Mouse (Mus musculus) adrenal gland, adult 8-10 months (tissue): ENCODE measurements at regions not wholly inside any gene's neighbourhood (a gene's known extent, or its start where the extent isn't known, plus 50 kb on each side); places are given as distances from the start of the nearest gene placed in this dataset.

Experiments used
- DNase-seq: peaks from one replicate; pipeline ENCODE4 v3.0.0; 2022

GRCm38 (mm10) chr13:44408960-44409719, 320.1 kb upstream of the Jarid2 start:
- DNase-seq, result peak; percentile 34

- no peak for DNase-seq
These were observed 319.6 kb upstream of the Jarid2 start for GRCm38 (mm10) chr13:44409720-44410047.

GRCm38 (mm10) chr13:44411781-44412496, 317.3 kb upstream of the Jarid2 start:
- no peak for DNase-seq

- no peak for DNase-seq
These were observed 316.0 kb upstream of the Jarid2 start for GRCm38 (mm10) chr13:44413305-44413704.

- peak; percentile 56 for DNase-seq
These were observed 313.3 kb upstream of the Jarid2 start for GRCm38 (mm10) chr13:44415971-44416370.

- DNase-seq, result no peak
These were observed 312.3 kb upstream of the Jarid2 start for GRCm38 (mm10) chr13:44416986-44417385.

GRCm38 (mm10) chr13:44419056-44419455, 310.2 kb upstream of the Jarid2 start:
- no peak for DNase-seq

GRCm38 (mm10) chr13:44419472-44420226, 309.6 kb upstream of the Jarid2 start:
- DNase-seq, result no peak

GRCm38 (mm10) chr13:44420227-44420592, 309.1 kb upstream of the Jarid2 start:
- no peak for DNase-seq

GRCm38 (mm10) chr13:44420941-44421340, 308.3 kb upstream of the Jarid2 start:
- DNase-seq, result no peak

- no peak for DNase-seq
These were observed 307.8 kb upstream of the Jarid2 start for GRCm38 (mm10) chr13:44421426-44421825.

- no peak for DNase-seq
These were observed 307.4 kb upstream of the Jarid2 start for GRCm38 (mm10) chr13:44421922-44422321.

GRCm38 (mm10) chr13:44430492-44430891, 298.8 kb upstream of the Jarid2 start:
- no peak for DNase-seq

- DNase-seq, result no peak
These were observed 291.6 kb upstream of the Jarid2 start for GRCm38 (mm10) chr13:44437709-44438108.

GRCm38 (mm10) chr13:44441061-44441460, 288.2 kb upstream of the Jarid2 start:
- no peak for DNase-seq

GRCm38 (mm10) chr13:44449216-44449830, 280.0 kb upstream of the Jarid2 start:
- DNase-seq, result peak; percentile 49

GRCm38 (mm10) chr13:44451224-44451623, 278.1 kb upstream of the Jarid2 start:
- DNase-seq, result no peak

GRCm38 (mm10) chr13:44453131-44453530, 276.1 kb upstream of the Jarid2 start:
- no peak for DNase-seq

GRCm38 (mm10) chr13:44454136-44454535, 275.1 kb upstream of the Jarid2 start:
- no peak for DNase-seq

- no peak for DNase-seq
These were observed 274.1 kb upstream of the Jarid2 start for GRCm38 (mm10) chr13:44455193-44455592.

- no peak for DNase-seq
These were observed 270.5 kb upstream of the Jarid2 start for GRCm38 (mm10) chr13:44458744-44459143.

- no peak for DNase-seq
These were observed 270.1 kb upstream of the Jarid2 start for GRCm38 (mm10) chr13:44459148-44459547.

- DNase-seq, result no peak
These were observed 265.6 kb upstream of the Jarid2 start for GRCm38 (mm10) chr13:44463675-44464074.
